Mouse (Mus musculus) MEL (cell line): ENCODE results near the gene Magt1. TPM values are rescaled to one million over a fixed set of nuclear protein-coding genes. Genes with fewer than 3 reads are reported as not detected.
"Not testable (repeated sequence)": the region's sequence is repeated elsewhere in the genome, so short reads cannot be mapped to it uniquely, and the experiment has no call there.

Experiments used
- DNase-seq: peaks from one replicate; pipeline ENCODE4 v3.0.0; 2011; ENCODE audit warnings: low read depth, low spot score
- H3K27ac ChIP-seq: 2 replicates; pipeline ENCODE4 v1.5.1; 2012; ENCODE audit warnings: low read depth, mild to moderate bottlenecking, control low read depth, low read length, moderate library complexity; ENCODE audit not compliant: control insufficient read depth
- H3K27me3 ChIP-seq, 2 experiments: fragments of 150-350 bp in 1 of 2; sonication (generic) in 1 of 2; 2 replicates each; pipeline ENCODE4 v1.6.1; 2012; ENCODE audit warnings: low read length in 2 of 2, mild to moderate bottlenecking in 2 of 2, improper control_type of control experiment in 1 of 2, moderate library complexity in 1 of 2; ENCODE audit not compliant: insufficient read depth in 2 of 2, control insufficient read depth in 1 of 2
- H3K36me3 ChIP-seq, 2 experiments: 2 replicates each; pipeline ENCODE4 v1.6.1; 2012 to 2014; ENCODE audit warnings: low read length in 2 of 2, improper control_type of control experiment in 1 of 2, inconsistent platforms in 1 of 2, mild to moderate bottlenecking in 1 of 2; ENCODE audit not compliant: insufficient read depth in 2 of 2, control insufficient read depth in 1 of 2
- H3K4me1 ChIP-seq, 2 experiments: fragments of 150-350 bp in 1 of 2; sonication (generic) in 1 of 2; 2 replicates each; pipeline ENCODE4 v1.6.1; 2012; ENCODE audit warnings: low read length in 2 of 2, improper control_type of control experiment in 1 of 2, mild to moderate bottlenecking in 1 of 2; ENCODE audit not compliant: insufficient read depth in 2 of 2, control insufficient read depth in 1 of 2
- H3K4me3 ChIP-seq, 2 experiments: fragments of 150-350 bp in 1 of 2; sonication (generic) in 1 of 2; 2 replicates each; pipeline ENCODE4 v1.5.1; 2012; ENCODE audit warnings: low read depth in 2 of 2, low read length in 2 of 2, mild to moderate bottlenecking in 2 of 2, moderate library complexity in 2 of 2, control low read depth in 1 of 2, improper control_type of control experiment in 1 of 2; ENCODE audit not compliant: control insufficient read depth in 1 of 2, insufficient read depth in 1 of 2
- H3K79me2 ChIP-seq: 2 replicates; pipeline ENCODE4 v1.6.1; 2012; ENCODE audit warnings: mild to moderate bottlenecking, low read length, moderate library complexity; ENCODE audit not compliant: control insufficient read depth, poor library complexity, insufficient read depth
- H3K9ac ChIP-seq: 2 replicates; pipeline ENCODE4 v1.6.1; 2012; ENCODE audit warnings: low read depth, mild to moderate bottlenecking, control low read depth, low read length, moderate library complexity; ENCODE audit not compliant: control insufficient read depth, poor library complexity, severe bottlenecking
- H3K9me3 ChIP-seq: fragments of 150-350 bp; sonication (generic); replicated peaks from 2 replicates; pipeline ENCODE4 v1.6.1; 2012; ENCODE audit warnings: mild to moderate bottlenecking, low read length, improper control_type of control experiment, moderate library complexity; ENCODE audit not compliant: insufficient read depth
- CHD1 ChIP-seq: IDR thresholded peaks from 2 replicates; pipeline ENCODE4 v1.6.1; 2012; ENCODE audit warnings: low read depth, mild to moderate bottlenecking, inconsistent platforms, low read length, improper control_type of control experiment
- CTCF ChIP-seq, 3 experiments: IDR thresholded peaks in 2 of 3; conservative IDR thresholded peaks in 1 of 3; 2 replicates each; pipeline ENCODE4 v1.5.1; 2011 to 2012; ENCODE audit warnings: low read length in 3 of 3, low read depth in 2 of 3, mild to moderate bottlenecking in 2 of 3, improper control_type of control experiment in 1 of 3, inconsistent platforms in 1 of 3, mixed read lengths in 1 of 3, moderate library complexity in 1 of 3; ENCODE audit not compliant: control insufficient read depth in 1 of 3, insufficient read depth in 1 of 3, poor library complexity in 1 of 3, severe bottlenecking in 1 of 3
- E2F4 ChIP-seq: IDR thresholded peaks from 2 replicates; pipeline ENCODE4 v1.6.1; 2011; ENCODE audit warnings: low read depth, low read length, improper control_type of control experiment, borderline replicate concordance
- EP300 ChIP-seq, 2 experiments: IDR thresholded peaks; 2 replicates each; pipeline ENCODE4 v1.6.1; 2011; ENCODE audit warnings: improper control_type of control experiment in 2 of 2, low read length in 2 of 2, low read depth in 1 of 2, mild to moderate bottlenecking in 1 of 2
- ETS1 ChIP-seq: IDR thresholded peaks from 2 replicates; pipeline ENCODE4 v1.6.1; 2012; ENCODE audit warnings: low read depth, mild to moderate bottlenecking, inconsistent platforms, low read length, improper control_type of control experiment, moderate library complexity
- GABPA ChIP-seq: IDR thresholded peaks from 2 replicates; pipeline ENCODE4 v1.6.1; 2012; ENCODE audit warnings: low read depth, mild to moderate bottlenecking, inconsistent platforms, low read length, improper control_type of control experiment, moderate library complexity
- GATA1 ChIP-seq: IDR thresholded peaks from 2 replicates; pipeline ENCODE4 v1.6.1; 2011; ENCODE audit warnings: low read depth, low read length, improper control_type of control experiment
- MAX ChIP-seq: IDR thresholded peaks from 2 replicates; pipeline ENCODE4 v1.6.1; 2011; ENCODE audit warnings: low read length, improper control_type of control experiment
- MAZ ChIP-seq: IDR thresholded peaks from 2 replicates; pipeline ENCODE4 v1.6.1; 2012; ENCODE audit warnings: low read depth, mild to moderate bottlenecking, inconsistent platforms, low read length, improper control_type of control experiment
- MYB ChIP-seq: IDR thresholded peaks from 2 replicates; pipeline ENCODE4 v1.6.1; 2011; ENCODE audit warnings: mild to moderate bottlenecking, low read depth, low read length, improper control_type of control experiment
- MYC ChIP-seq: IDR thresholded peaks from 2 replicates; pipeline ENCODE4 v1.6.1; 2011; ENCODE audit warnings: low read depth, mild to moderate bottlenecking, low read length, improper control_type of control experiment, moderate library complexity
- NELFE ChIP-seq: IDR thresholded peaks from 2 replicates; pipeline ENCODE4 v1.6.1; 2011; ENCODE audit warnings: low read depth, low read length, improper control_type of control experiment
- POLR2A ChIP-seq, 2 experiments: IDR thresholded peaks; 2 replicates each; pipeline ENCODE4 v1.6.1; 2011 to 2012; ENCODE audit warnings: low read length in 2 of 2, mild to moderate bottlenecking in 2 of 2, control low read depth in 1 of 2, improper control_type of control experiment in 1 of 2, low read depth in 1 of 2, moderate library complexity in 1 of 2; ENCODE audit not compliant: control insufficient read depth in 1 of 2, insufficient read depth in 1 of 2, poor library complexity in 1 of 2
- POLR2AphosphoS5 ChIP-seq: IDR thresholded peaks from 2 replicates; pipeline ENCODE4 v1.6.1; 2012; ENCODE audit warnings: low read depth, borderline replicate concordance, mild to moderate bottlenecking, inconsistent platforms, low read length, moderate library complexity, mixed read lengths
- RAD21 ChIP-seq: IDR thresholded peaks from 2 replicates; pipeline ENCODE4 v1.6.1; 2011; ENCODE audit warnings: mild to moderate bottlenecking, low read depth, low read length, improper control_type of control experiment
- SIN3A ChIP-seq: IDR thresholded peaks from 2 replicates; pipeline ENCODE4 v1.6.1; 2012; ENCODE audit warnings: low read length, improper control_type of control experiment, inconsistent platforms
- TBP ChIP-seq: IDR thresholded peaks from 2 replicates; pipeline ENCODE4 v1.8.0; 2011; ENCODE audit warnings: low read depth, low read length, improper control_type of control experiment
- ZKSCAN1 ChIP-seq: IDR thresholded peaks from 2 replicates; pipeline ENCODE4 v1.6.1; 2012; ENCODE audit warnings: low read depth, mild to moderate bottlenecking, inconsistent platforms, low read length, improper control_type of control experiment, moderate library complexity
- ZMIZ1 ChIP-seq: IDR thresholded peaks from 2 replicates; pipeline ENCODE4 v1.6.1; 2012; ENCODE audit warnings: low read depth, mild to moderate bottlenecking, inconsistent platforms, low read length, improper control_type of control experiment, moderate library complexity
- ZNF384 ChIP-seq: IDR thresholded peaks from 2 replicates; pipeline ENCODE4 v1.6.1; 2012; ENCODE audit warnings: low read depth, mild to moderate bottlenecking, inconsistent platforms, low read length, improper control_type of control experiment
- polyA plus RNA-seq, 2 experiments: library from polyadenylated mRNA; stranded (reverse) in 1 of 2; unstranded in 1 of 2; fragments of >175 nt in 1 of 2; fragments of >200 nt in 1 of 2; gene quantifications; 2 replicates each; pipeline versions ENCODE4 v1.2.1 to v1.2.4; 2012; ENCODE audit warnings: low replicate concordance in 2 of 2, low read depth in 1 of 2; ENCODE audit not compliant: insufficient read length in 2 of 2, insufficient read depth in 1 of 2, missing spikeins in 1 of 2
- total RNA-seq: library from RNA; depleted of rRNA; stranded (reverse); fragments of 300-350 nt; gene quantifications from 2 replicates; pipeline ENCODE4 v1.2.3, GENCODE M21; 2012

Gene Magt1
- total and polyA plus RNA-seq, 3 experiments: 34.3 to 36.2 TPM; not detected in 1

DNA sequence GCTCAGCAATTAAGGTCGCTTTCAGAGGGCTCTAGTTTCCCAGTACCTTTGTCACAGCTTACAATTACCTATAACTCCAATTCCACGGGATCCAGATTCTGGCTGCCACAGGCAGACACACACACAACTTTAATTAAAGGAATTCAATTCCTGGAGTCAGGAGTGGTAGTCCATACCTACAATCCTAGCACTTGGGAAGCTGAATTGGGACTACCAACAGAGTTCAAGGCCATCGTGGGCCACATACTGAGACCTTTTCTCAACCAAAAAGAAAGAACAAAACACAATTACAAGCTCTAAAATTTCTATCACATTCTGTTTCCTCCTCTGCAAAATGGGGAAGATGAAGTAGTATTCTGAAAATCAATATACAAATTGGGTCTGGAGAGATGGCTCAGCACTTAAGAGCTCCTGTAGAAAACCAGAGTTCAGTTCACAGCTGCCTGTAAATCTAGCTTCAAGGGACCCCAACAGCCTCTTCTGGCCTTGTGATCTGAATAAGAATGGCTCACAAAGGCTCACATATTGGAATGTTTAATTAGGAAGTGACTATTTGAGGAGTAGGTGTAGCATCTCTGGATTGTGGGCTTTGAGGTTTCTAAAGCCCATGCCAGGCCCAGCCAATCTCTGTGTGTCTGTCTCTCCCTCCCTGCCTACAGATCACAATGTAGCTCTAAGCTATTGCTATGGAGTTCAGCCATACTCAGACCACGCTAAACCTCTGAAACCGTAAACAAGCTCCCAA is 87.2 kb downstream of the Magt1 start:
- H3K4me3 ChIP-seq: no peak overlapping the region
- H3K9ac ChIP-seq: no peak overlapping the region
- H3K36me3 ChIP-seq: peaks cover 2 to 15% of the 10 kb centered on the region in 2 experiments; a peak in 3 of 4 replicates
- peaks cover 2 to 9% of the 10 kb centered on the region in 2 experiments for H3K4me1 ChIP-seq
- H3K9me3 ChIP-seq: no peaks in the 10 kb centered on the region
- H3K27me3 ChIP-seq: no peaks in the 10 kb centered on the region
- DNase-seq: no peak
- no peak overlapping the region for H3K27ac ChIP-seq
- peaks cover 64% of the 10 kb centered on the region for H3K79me2 ChIP-seq
- TF ChIP-seq POLR2AphosphoS5 (no peak), EP300 (IDR thresholded peaks at IDR 0.05; ENCODE audit: low read depth in 1 of 2, low read length in 2 of 2) (no peak), MYB (no peak), MYC (no peak)

DNA sequence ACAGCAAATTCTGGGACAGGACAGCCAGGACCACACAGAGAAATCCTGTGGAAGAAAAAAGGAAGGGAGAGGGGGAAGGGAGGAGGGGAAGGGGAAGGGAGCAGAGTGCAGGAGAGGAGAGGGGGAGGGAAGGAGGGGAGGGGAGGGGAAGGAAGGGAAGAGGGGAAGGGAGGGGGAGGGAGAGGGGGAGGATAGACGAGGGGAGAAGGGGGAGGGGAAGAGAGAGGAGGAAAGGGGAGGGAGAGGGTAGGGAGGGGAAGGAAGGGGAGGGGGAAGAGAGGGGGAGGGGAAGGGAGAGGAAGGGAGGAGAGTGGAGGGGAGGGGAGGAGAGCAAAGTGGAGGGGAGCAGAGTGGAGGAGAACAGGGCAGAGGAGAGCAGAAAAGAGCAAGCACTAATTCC is 87.8 kb downstream of the Magt1 start:
- Histone ChIP-seq H3K27me3 (no peaks in the 10 kb centered on the region), H3K9me3 (no peaks in the 10 kb centered on the region), H3K9ac (no peak overlapping the region), H3K4me1 (peaks cover 0 to 9% of the 10 kb centered on the region in 2 experiments; a peak in 3 of 4 replicates), H3K4me3 (no peak overlapping the region), H3K36me3 (peaks cover 2 to 15% of the 10 kb centered on the region in 2 experiments; a peak in 3 of 4 replicates), H3K27ac (no peak overlapping the region), H3K79me2 (peaks cover 68% of the 10 kb centered on the region)
- no peak for DNase-seq
- TF ChIP-seq NELFE: no peak
- TF ChIP-seq CHD1: no peak
- no peak for TF ChIP-seq ZNF384
- no peak for TF ChIP-seq POLR2A (IDR thresholded peaks at IDR 0.05; ENCODE audit: control insufficient read depth in 1 of 2, insufficient read depth in 1 of 2, low read depth in 1 of 2, low read length in 2 of 2, poor library complexity in 1 of 2)
- no peak for TF ChIP-seq CTCF (IDR thresholded peaks at IDR 0.05 in 2 of 3, conservative IDR thresholded peaks at IDR 0.05 in 1 of 3; ENCODE audit: control insufficient read depth in 1 of 3, insufficient read depth in 1 of 3, low read depth in 2 of 3, low read length in 3 of 3, poor library complexity in 1 of 3, severe bottlenecking in 1 of 3)
- TF ChIP-seq GATA1: no peak
- no peak for TF ChIP-seq GABPA
- no peak for TF ChIP-seq MAX
- no peak for TF ChIP-seq RAD21
- no peak for TF ChIP-seq ZMIZ1
- no peak for TF ChIP-seq MYB
- no peak for TF ChIP-seq ZKSCAN1
- no peak for TF ChIP-seq POLR2AphosphoS5
- no peak for TF ChIP-seq ETS1
- TF ChIP-seq MAZ: no peak
- no peak for TF ChIP-seq E2F4
- TF ChIP-seq SIN3A: no peak
- no peak for TF ChIP-seq TBP

DNA sequence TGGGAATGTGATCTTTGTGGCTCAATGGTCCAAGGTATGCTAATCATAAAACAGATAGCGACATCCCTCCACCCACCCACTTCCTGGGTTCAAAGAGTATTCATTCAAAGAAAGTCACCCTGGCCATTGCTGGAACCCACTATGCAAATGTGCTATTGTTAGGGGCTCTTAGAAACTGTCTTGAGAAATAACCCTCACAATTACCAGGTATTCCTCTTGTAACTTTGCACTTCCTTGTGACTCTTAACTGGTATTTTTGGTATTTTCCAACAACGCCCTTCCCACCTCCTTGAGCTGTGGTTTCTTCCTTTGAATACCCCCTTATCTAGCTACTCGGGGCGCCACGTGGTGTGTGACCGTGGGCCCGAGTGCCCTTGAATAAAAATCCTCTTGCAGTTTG is 88.7 kb downstream of the Magt1 start:
- not testable (repeated sequence) for DNase-seq, H3K27me3 ChIP-seq, H3K9ac ChIP-seq, H3K27ac ChIP-seq, H3K4me3 ChIP-seq, H3K4me1 ChIP-seq, H3K9me3 ChIP-seq
- H3K79me2 ChIP-seq: peaks cover 64% of the 10 kb centered on the region
- peaks cover 2 to 15% of the 10 kb centered on the region in 2 experiments; a peak in 3 of 4 replicates for H3K36me3 ChIP-seq
